Mouse (Mus musculus) ES-E14 (cell line): ENCODE measurements around the gene Erich6. TPM values are rescaled to one million over a fixed set of nuclear protein-coding genes. Genes with fewer than 3 reads are reported as not detected.

Experiments
- DNase-seq: peaks from one replicate; pipeline ENCODE4 v3.0.0-alpha.2; 2013; ENCODE audit warnings: low read depth, low spot score
- H3K27ac ChIP-seq: 2 replicates; pipeline ENCODE4 v1.5.1; 2012; ENCODE audit warnings: low read depth, mild to moderate bottlenecking, low read length, moderate library complexity, mixed read lengths; ENCODE audit not compliant: poor library complexity, insufficient read depth, severe bottlenecking
- H3K36me3 ChIP-seq: 2 replicates; pipeline ENCODE4 v1.6.1; 2012; ENCODE audit warnings: mild to moderate bottlenecking, low read length, moderate library complexity, mixed read lengths; ENCODE audit not compliant: control insufficient read depth, poor library complexity, insufficient read depth, severe bottlenecking
- H3K4me1 ChIP-seq, 2 experiments: fragments of 150-350 bp in 1 of 2; sonication (generic) in 1 of 2; 2 replicates each; pipeline ENCODE4 v1.6.1; 2012; ENCODE audit warnings: low read length in 2 of 2, mild to moderate bottlenecking in 1 of 2, mixed read lengths in 1 of 2; ENCODE audit not compliant: control insufficient read depth in 2 of 2, insufficient read depth in 2 of 2, poor library complexity in 1 of 2
- H3K4me3 ChIP-seq, 2 experiments: fragments of 150-350 bp in 1 of 2; sonication (generic) in 1 of 2; 2 replicates each; pipeline ENCODE4 v1.5.1; 2012; ENCODE audit warnings: low read length in 2 of 2, low read depth in 1 of 2, mild to moderate bottlenecking in 1 of 2, mixed read lengths in 1 of 2; ENCODE audit not compliant: insufficient read depth in 1 of 2, poor library complexity in 1 of 2, severe bottlenecking in 1 of 2
- H3K9ac ChIP-seq: 2 replicates; pipeline ENCODE4 v1.6.1; 2012; ENCODE audit warnings: low read depth, mild to moderate bottlenecking, low read length, mixed read lengths; ENCODE audit not compliant: poor library complexity, insufficient read depth, severe bottlenecking
- H3K9me3 ChIP-seq: fragments of 150-350 bp; sonication (generic); 2 replicates; pipeline ENCODE4 v1.6.1; 2012; ENCODE audit warnings: low read depth, mild to moderate bottlenecking, low read length; ENCODE audit not compliant: control insufficient read depth, insufficient read depth
- CHD2 ChIP-seq: IDR thresholded peaks from 2 replicates; pipeline ENCODE4 v1.6.1; 2014; ENCODE audit warnings: mild to moderate bottlenecking, low read depth, low read length, inconsistent platforms
- HCFC1 ChIP-seq: IDR thresholded peaks from 2 replicates; pipeline ENCODE4 v1.6.1; 2012; ENCODE audit warnings: low read length, inconsistent platforms, borderline replicate concordance; ENCODE audit not compliant: insufficient read depth
- MAFK ChIP-seq: IDR thresholded peaks from 2 replicates; pipeline ENCODE4 v1.6.1; 2014; ENCODE audit warnings: mild to moderate bottlenecking, low read depth, low read length, inconsistent platforms; ENCODE audit not compliant: insufficient read depth
- ZC3H11A ChIP-seq: IDR thresholded peaks from 2 replicates; pipeline ENCODE4 v1.6.1; 2012; ENCODE audit warnings: low read depth, mild to moderate bottlenecking, inconsistent platforms, low read length, borderline replicate concordance
- ZNF384 ChIP-seq: IDR thresholded peaks from 2 replicates; pipeline ENCODE4 v1.6.1; 2012; ENCODE audit warnings: low read depth, low read length, inconsistent platforms
- in situ Hi-C, 2 experiments: fragments of 600-800 bp; cut with MboI; formaldehyde crosslinking; loops; one replicate each; pipeline ENCODE4 v1.15.1; 2025; ENCODE audit warnings: low sequenced_read_pairs in 2 of 2, inconsistent platforms in 1 of 2; ENCODE audit not compliant: unreplicated experiment in 2 of 2
- total RNA-seq: library from RNA; depleted of rRNA; stranded (reverse); fragments of 300-350 nt; gene quantifications from 2 replicates; pipeline ENCODE4 v1.2.3, GENCODE M21; 2012

Erich6 gene
- total RNA-seq, 1 experiment: not detected

DNA sequence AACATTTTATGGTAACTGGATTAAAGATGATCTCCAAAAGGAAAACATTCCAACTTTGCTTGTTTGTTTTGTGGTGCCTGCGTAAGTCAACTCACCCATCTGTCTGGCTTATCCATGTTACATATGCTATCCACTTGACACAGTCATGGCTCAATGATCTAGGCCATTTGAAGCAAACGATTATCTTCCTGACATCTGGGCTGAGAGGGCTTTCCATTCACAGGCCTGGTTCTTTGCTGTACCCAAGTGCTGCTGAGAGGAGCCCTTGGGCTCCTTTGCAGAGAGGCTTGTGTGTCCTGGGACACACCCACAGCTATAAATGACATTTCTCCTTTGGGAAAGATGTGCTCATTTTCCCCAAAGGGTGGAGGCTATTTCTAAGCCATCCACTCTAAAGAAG lies 41.9 kb upstream of the Erich6 start:
- in situ Hi-C loops: no loop called here
- no peak overlapping the region for H3K9ac ChIP-seq
- H3K27ac ChIP-seq: no peak overlapping the region
- H3K4me3 ChIP-seq: no peak overlapping the region
- peaks cover 2% of the 10 kb centered on the region; the same call in 1 of the 2 replicates for H3K36me3 ChIP-seq
- peaks cover 2 to 4% of the 10 kb centered on the region in 2 experiments; a peak in 1 of 4 replicates for H3K4me1 ChIP-seq
- DNase-seq: no peak
- TF ChIP-seq ZC3H11A (no peak), MAFK (no peak), ZNF384 (no peak), CHD2 (no peak), HCFC1 (no peak)
- no peaks in the 10 kb centered on the region for H3K9me3 ChIP-seq

DNA sequence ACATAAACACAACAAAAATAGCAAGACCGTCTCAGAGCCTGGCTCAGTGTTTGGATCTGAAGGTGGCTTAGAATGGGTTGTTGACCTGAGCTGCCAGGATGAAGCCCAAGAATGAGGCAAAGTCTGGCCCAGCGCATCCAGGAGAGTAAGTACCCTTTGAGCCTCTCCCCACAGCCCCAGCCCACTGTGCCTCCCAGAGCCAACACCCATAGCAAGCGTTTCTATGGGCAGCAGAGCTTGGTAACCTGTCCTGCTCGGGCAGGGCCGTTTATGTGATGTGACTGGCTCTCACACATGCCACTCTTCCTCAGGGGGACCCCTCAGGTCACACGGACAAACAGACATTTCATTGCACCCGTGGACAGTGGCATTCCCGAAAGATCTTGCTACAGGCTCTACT lies 41.4 kb upstream of the Erich6 start:
- Histone ChIP-seq H3K27ac (no peak overlapping the region), H3K9me3 (no peaks in the 10 kb centered on the region), H3K9ac (no peak overlapping the region), H3K4me1 (peaks cover 2 to 4% of the 10 kb centered on the region in 2 experiments; a peak in 1 of 4 replicates), H3K36me3 (peaks cover 2% of the 10 kb centered on the region; the same call in 1 of the 2 replicates), H3K4me3 (no peak overlapping the region)
- DNase-seq: no peak
- TF ChIP-seq CHD2 (no peak), ZNF384 (no peak), ZC3H11A (no peak), MAFK (no peak), HCFC1 (no peak)
- in situ Hi-C loops: no loop called here

DNA sequence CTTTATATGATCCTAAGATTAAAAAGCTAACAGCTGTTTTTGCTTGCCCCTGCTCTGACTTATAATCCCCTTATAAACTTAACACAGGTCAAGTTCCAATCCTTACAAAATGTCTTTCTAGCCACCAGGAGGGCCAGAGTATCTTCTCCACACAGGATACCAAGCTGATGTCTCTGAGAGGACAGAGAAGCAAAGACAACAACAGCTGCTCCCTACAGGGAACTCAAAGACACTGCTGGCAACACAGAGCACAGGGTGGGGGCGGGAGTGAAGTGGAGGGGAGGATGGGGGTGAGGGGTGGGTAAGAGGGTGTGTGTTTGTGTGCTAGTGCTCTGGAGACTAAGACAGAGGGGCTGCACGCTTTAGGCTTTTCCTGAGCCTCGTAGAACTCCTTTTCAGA lies 40.6 kb upstream of the Erich6 start:
- DNase-seq: no peak
- peaks cover 2% of the 10 kb centered on the region; the same call in 1 of the 2 replicates for H3K36me3 ChIP-seq
- in situ Hi-C loops: no loop called here
- no peak overlapping the region for H3K9ac ChIP-seq
- peaks cover 2 to 4% of the 10 kb centered on the region in 2 experiments; a peak in 1 of 4 replicates for H3K4me1 ChIP-seq
- no peaks in the 10 kb centered on the region for H3K9me3 ChIP-seq
- TF ChIP-seq ZC3H11A (no peak), CHD2 (no peak), HCFC1 (no peak), ZNF384 (no peak), MAFK (no peak)
- no peak overlapping the region for H3K4me3 ChIP-seq
- no peak overlapping the region for H3K27ac ChIP-seq

DNA sequence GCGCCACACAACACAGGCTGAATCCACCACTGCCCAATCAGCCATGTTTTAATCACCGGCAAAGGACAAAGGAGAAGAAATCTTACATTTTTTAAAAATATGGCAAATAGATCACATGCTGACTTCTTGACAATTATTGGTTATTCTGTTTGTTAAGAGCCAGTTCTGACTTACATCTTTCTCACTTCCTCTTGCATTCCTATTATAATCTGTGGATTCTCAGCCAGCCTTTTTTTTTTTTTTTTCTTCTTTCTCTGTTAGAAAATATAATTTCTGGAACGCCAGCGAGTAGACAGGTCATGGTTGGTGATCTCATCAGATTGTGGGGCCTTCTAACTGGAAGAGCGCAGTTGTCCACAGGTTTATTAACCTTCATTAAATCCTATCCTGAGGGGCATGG lies 36.3 kb upstream of the Erich6 start:
- in situ Hi-C loops: no loop called here
- no peak for TF ChIP-seq ZNF384
- no peak for TF ChIP-seq HCFC1
- no peak for TF ChIP-seq MAFK
- no peak for TF ChIP-seq CHD2
- no peak for TF ChIP-seq ZC3H11A

DNA sequence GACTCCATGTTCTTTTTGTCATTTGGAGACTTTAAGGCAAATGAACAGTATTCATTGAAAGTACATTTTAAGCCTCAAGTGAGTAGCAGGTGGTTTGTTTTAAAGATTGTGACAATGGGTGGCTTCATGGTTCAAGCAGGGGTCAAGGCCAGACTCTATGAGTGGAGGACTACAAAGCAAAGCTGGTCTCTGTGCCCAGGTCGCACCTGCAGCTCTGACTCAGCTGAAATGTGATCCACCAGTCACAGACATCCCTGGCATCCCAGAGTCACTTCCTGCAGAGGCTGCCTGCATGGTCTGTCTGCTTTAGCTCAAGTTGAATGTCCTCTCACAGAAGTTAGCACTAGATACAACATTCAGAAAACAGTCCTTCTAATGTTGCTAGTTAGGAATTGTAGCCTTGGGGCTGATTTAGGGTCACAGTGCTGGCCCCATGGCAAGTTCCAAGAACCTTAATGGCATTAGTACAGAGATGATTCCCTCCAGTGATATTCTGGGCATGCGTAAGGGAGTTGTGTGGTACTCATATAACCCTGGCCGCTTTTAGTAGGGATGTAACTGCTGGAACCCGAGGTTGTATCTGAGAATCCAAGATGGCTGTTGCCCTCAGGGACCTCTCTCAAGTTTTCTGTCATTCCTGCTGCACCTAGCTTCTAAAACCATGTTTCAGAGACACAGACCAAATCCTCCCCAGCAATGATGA lies 35.6 kb upstream of the Erich6 start:
- no peak overlapping the region for H3K4me3 ChIP-seq
- no peak overlapping the region for H3K27ac ChIP-seq
- H3K9me3 ChIP-seq: no peaks in the 10 kb centered on the region
- H3K9ac ChIP-seq: no peak overlapping the region
- in situ Hi-C loops: no loop called here
- peaks cover 6 to 8% of the 10 kb centered on the region in 2 experiments; a peak in 2 of 4 replicates for H3K4me1 ChIP-seq
- peak; percentile 28 for DNase-seq
- TF ChIP-seq HCFC1 (no peak), ZC3H11A (no peak), ZNF384 (no peak), MAFK (peak; percentile 80), CHD2 (no peak)
- H3K36me3 ChIP-seq: peaks cover 2% of the 10 kb centered on the region; the same call in 1 of the 2 replicates

More for the DNA sequence above, 36.3 kb upstream of the Erich6 start:
- Histone ChIP-seq H3K9me3 (no peaks in the 10 kb centered on the region), H3K4me1 (peaks cover 6 to 9% of the 10 kb centered on the region in 2 experiments; a peak in 2 of 4 replicates), H3K27ac (no peak overlapping the region), H3K9ac (no peak overlapping the region), H3K4me3 (no peak overlapping the region), H3K36me3 (peaks cover 2% of the 10 kb centered on the region; the same call in 1 of the 2 replicates)
- DNase-seq: no peak
